Mouse (Mus musculus) spleen, adult 2 months (tissue): ENCODE data around the gene Kif2a. TPM values are rescaled to one million over a fixed set of nuclear protein-coding genes. Genes with fewer than 3 reads are reported as not detected.

Experiments used
- DNase-seq, 2 experiments: peaks; one replicate each; pipeline versions ENCODE4 v3.0.0 to v3.0.0-alpha.2; 2012 to 2021; ENCODE audit warnings: low spot score in 2 of 2, low read depth in 1 of 2
- H3K27ac ChIP-seq: fragments of 200-500 bp; 2 replicates; pipeline ENCODE4 v1.5.1; 2012; ENCODE audit warnings: low read length, inconsistent platforms; ENCODE audit not compliant: insufficient read depth
- H3K27me3 ChIP-seq: fragments of 200-500 bp; 2 replicates; pipeline ENCODE4 v1.6.1; 2012; ENCODE audit warnings: mild to moderate bottlenecking, moderate library complexity, low read length, inconsistent platforms; ENCODE audit not compliant: control insufficient read depth, insufficient read depth
- H3K36me3 ChIP-seq: fragments of 200-500 bp; 2 replicates; pipeline ENCODE4 v1.6.1; 2012; ENCODE audit warnings: mild to moderate bottlenecking, low read length, inconsistent platforms; ENCODE audit not compliant: control insufficient read depth, insufficient read depth
- H3K4me1 ChIP-seq: fragments of 200-500 bp; 2 replicates; pipeline ENCODE4 v1.6.1; 2011; ENCODE audit warnings: inconsistent platforms; ENCODE audit not compliant: control insufficient read depth, insufficient read depth, insufficient read length
- H3K4me3 ChIP-seq: fragments of 200-500 bp; 2 replicates; pipeline ENCODE4 v1.5.1; 2011; ENCODE audit warnings: mild to moderate bottlenecking, inconsistent platforms; ENCODE audit not compliant: insufficient read depth, insufficient read length; ENCODE audit errors: extremely low read depth
- CTCF ChIP-seq: fragments of 200-500 bp; IDR thresholded peaks from 2 replicates; pipeline ENCODE4 v1.5.1; 2011; ENCODE audit warnings: mild to moderate bottlenecking, inconsistent platforms; ENCODE audit not compliant: insufficient read depth, insufficient read length, insufficient replicate concordance; ENCODE audit errors: extremely low read depth
- POLR2A ChIP-seq: fragments of 200-500 bp; IDR thresholded peaks from 2 replicates; pipeline ENCODE4 v1.6.1; 2011; ENCODE audit warnings: low read depth, low read length, inconsistent platforms
- WGBS: fragments of 180-500 bp; shearing (Covaris S2); methylation state at CpG from one replicate; pipeline ENCODE4 v1.1.7; 2018; 5-methylcytosine and 5-hydroxymethylcytosine counted together
- polyA plus RNA-seq: library from polyadenylated mRNA; depleted of rRNA; stranded (reverse); fragments of >200 nt; gene quantifications from 2 replicates; pipeline ENCODE4 v1.2.3, GENCODE M21; 2012; rRNA removed

Gene Kif2a
- polyA plus RNA-seq, result 1.4 and 1.5 TPM in 2 replicates

DNA sequence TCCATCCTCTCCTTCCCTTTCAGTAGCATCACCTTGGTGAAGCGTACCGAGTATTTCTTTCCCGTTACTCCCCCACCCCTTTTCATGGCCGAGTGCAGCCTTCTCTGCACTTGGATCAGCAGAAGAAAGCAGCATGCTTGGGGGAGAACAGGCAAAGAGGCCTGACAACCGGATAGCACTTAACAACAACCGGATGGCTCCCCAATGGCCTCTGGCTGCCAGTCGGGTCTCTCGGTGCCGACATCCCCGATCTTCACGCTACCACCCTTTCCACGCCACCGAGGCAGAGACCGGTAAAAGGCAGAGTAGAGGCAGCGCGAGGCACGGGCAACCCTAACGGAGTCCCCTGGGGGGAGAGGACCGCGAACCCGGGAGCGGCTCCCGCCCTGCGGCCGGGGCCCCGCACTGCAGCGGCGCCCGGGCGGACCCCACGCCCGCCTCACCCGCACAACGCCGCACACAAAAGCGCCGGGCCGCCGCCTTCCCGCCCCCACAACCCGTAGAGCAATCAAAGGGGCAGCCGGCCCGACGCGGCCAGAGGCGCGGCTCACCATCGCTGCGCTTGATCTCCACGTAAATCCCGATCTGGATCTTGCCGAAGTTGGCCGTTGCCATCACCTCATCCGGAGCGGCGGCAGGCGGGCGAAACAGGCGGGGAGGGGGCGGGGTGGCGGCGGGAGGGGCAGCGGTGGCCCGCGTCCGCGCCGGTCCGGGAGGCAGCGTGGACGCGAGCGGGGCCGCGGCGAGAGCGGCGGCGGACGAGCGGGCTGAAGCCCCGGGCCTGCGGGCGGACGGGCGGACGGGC lies at the start of gene Kif2a:
TSS of gene Kif2a (minus strand) at position 666 of the 805 bp plus-strand sequence.
- 2% methylated on average over 80 of the region's 87 CpGs for WGBS
- DNase-seq, result peak in 1 of 2 experiments; percentile 39
- TF ChIP-seq POLR2A, result no peak
- TF ChIP-seq CTCF, result no peak

DNA sequence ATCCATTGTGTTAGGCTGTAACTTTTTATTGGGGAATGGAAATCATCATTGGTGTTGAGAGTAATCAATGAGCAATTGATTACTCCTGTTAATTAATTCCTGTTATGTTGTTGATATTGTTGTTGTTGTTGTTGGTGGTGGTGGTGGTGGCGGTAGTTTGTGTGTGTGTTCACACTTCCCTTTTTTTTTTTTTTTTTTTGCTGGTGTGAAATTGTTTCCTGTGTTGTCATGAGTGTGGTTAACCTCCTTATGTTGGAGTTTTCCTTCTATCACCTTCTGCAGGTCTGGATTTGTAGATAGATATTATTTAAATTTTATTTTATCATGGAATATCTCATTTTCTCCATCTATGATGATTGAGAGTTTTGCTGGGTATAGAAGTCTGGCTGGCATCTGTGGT lies 47.1 kb upstream of the Kif2a start:
- H3K36me3 ChIP-seq, result no peaks in the 10 kb centered on the region
- no peaks in the 10 kb centered on the region for H3K27me3 ChIP-seq
- H3K4me3 ChIP-seq, result no peak overlapping the region
- H3K27ac ChIP-seq, result no peak overlapping the region
- no peaks in the 10 kb centered on the region for H3K4me1 ChIP-seq
- DNase-seq, result no peak
- no peak for TF ChIP-seq CTCF
- no peak for TF ChIP-seq POLR2A
- 61% methylated on average over 1 of the region's 1 CpGs for WGBS

More for the DNA sequence above, at the start of gene Kif2a:
- peak within 1 kb of the TSS; percentile 84 for H3K27ac ChIP-seq
- H3K4me3 ChIP-seq, result peak within 1 kb of the TSS; percentile 90
- no peaks in the 10 kb centered on the region; the same call in 1 of the 2 replicates for H3K4me1 ChIP-seq
- H3K36me3 ChIP-seq, result no peaks in the 10 kb centered on the region
- no peaks in the 10 kb centered on the region for H3K27me3 ChIP-seq

DNA sequence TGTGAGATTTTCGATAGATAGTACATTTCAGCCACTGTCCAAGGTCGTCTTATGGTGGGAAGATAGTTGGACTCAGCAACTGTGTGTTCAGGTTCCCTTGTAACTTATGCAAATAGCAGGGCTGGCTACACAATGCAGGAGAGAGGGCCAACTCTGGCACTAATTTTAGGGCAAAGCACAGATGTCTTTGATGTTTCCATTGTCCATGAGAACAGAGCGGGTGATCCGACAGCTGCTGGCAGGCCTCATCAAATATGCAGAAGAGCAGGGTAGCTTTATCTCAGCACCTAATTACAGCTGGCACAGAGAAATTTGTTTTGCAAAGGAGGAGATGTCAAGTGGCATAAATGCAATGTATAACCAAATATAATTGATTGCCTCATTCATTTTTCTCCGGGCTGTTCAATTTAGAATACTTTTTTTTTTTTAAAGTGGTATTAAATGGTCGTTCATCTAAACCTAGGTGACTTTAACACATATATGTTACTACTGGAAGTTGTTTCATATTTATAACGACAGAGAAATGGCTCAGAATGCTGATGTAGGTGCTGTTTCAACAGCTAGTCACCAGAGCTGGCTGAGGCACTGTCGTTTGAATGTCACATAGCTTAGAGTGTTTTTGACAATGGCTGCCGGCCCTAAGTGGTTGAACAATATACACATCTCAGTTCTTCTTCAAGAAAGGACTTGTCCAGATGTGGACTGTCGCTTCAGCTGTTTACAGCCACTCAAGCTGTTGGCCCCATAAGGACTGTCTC lies 43.4 kb upstream of the Kif2a start:
- Histone ChIP-seq H3K27me3 (no peaks in the 10 kb centered on the region), H3K27ac (no peak overlapping the region), H3K4me1 (no peaks in the 10 kb centered on the region), H3K4me3 (no peak overlapping the region; the same call in 1 of the 2 replicates), H3K36me3 (no peaks in the 10 kb centered on the region)
- no peak for DNase-seq
- TF ChIP-seq CTCF (no peak), POLR2A (no peak)
- 91% methylated on average over 10 of the region's 10 CpGs for WGBS

DNA sequence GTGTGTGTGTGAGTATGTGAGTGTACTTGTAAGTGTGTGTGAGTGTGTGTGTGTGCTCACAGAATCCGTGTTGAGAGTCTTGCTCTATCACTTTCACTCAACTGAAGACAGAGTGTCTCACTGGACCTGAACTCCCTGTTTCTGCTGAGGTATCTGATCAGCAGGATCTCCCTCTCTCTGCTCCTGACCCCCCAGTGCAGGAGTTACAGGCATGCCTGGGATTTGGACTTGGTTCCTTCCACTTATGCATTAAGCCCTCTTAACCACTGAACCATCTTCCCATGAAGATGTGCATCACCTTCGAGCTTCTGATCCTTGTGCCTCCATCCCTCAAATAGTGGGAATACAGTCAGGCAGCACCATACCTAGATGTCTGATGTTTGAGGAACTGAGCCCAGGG lies 42.3 kb upstream of the Kif2a start:
- no peak overlapping the region for H3K4me3 ChIP-seq
- H3K27me3 ChIP-seq, result no peaks in the 10 kb centered on the region
- TF ChIP-seq CTCF (no peak), POLR2A (no peak)
- H3K4me1 ChIP-seq, result no peaks in the 10 kb centered on the region
- no peak for DNase-seq
- no peaks in the 10 kb centered on the region for H3K36me3 ChIP-seq
- peak overlapping the region; percentile 15; the same call in 1 of the 2 replicates for H3K27ac ChIP-seq
- WGBS, result 76% methylated on average over 2 of the region's 2 CpGs

DNA sequence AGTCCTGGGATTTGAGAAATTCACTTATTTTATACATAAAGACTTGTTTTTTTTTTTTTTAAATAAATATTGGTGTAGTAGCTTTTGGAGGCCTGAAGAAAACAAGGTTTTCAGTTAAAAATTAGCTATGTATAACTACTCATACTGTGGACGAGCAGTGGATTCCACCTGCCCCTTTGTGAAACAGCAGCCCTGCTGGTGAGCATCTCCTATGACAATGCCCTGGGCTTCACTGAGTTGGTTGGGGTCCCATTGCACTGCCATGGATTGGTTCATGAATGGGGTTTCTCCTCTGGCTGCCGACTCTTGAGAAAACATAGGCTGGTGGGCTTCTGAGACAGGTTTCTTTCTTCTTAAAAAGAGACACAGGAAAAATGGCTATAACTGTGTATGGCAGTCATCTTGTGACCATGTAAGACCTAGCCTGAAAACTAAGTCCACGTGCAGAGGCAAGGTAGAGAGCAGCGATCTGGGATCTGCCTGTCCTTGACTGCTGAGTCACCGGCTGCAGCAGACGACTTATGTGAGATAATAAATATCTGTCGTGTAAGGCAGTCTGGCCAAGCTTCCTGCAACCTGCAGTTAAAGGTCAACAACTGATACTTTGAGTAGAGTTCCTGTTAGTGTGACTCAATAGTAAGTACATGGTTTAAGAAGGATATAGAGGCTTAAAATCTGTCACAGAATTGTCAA lies 41.3 kb upstream of the Kif2a start:
- H3K4me1 ChIP-seq, result peaks cover 3% of the 10 kb centered on the region; the same call in 1 of the 2 replicates
- H3K4me3 ChIP-seq, result no peak overlapping the region
- no peak overlapping the region for H3K27ac ChIP-seq
- no peak for DNase-seq
- no peaks in the 10 kb centered on the region for H3K27me3 ChIP-seq
- TF ChIP-seq CTCF (no peak), POLR2A (no peak)
- no peaks in the 10 kb centered on the region for H3K36me3 ChIP-seq
- WGBS, result 37% methylated on average over 7 of the region's 7 CpGs

DNA sequence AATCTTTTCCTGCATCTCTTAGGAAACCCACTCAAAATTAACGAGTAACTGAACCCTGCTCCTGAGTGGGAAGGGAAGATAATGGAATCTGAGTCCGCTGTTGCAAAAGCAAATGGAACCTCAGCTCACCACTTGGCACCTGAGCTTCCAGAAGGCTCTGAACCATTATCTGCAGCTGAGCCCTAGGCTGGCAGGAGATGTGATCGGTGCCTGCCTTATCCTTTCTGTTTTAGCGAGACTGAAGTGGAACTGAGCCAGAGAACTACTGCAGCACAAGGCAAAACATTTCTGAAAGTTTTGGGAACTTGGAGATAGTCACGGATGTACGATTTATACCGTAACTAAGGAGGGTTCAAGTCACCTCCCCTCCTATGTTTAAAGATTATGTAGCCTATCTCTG lies 38.2 kb upstream of the Kif2a start:
- 82% methylated on average over 7 of the region's 7 CpGs for WGBS
- no peak overlapping the region for H3K4me3 ChIP-seq
- TF ChIP-seq POLR2A (no peak), CTCF (no peak)
- H3K36me3 ChIP-seq, result no peaks in the 10 kb centered on the region
- no peaks in the 10 kb centered on the region for H3K27me3 ChIP-seq
- no peak for DNase-seq
- no peak overlapping the region for H3K27ac ChIP-seq
- peaks cover 3% of the 10 kb centered on the region; the same call in 1 of the 2 replicates for H3K4me1 ChIP-seq

DNA sequence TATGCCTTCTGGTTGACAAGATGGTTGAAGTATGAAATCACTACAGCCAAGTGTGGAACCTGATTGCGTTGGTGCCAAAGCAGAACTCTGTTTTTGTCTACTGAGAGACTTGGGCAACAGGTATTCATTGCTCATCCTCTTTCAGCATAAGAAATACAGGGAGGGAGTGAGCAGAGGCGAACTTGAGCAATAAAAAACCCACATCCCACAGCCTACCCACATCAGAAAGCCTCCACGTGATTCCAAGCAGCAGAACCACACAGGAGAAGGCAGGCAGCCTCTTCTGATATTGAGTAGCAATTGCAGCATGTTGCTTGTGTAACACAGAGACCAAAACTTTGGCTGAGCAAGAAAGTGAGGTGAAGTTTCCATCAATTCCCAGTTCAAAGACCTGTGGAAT lies 37.5 kb upstream of the Kif2a start:
- peaks cover 3% of the 10 kb centered on the region; the same call in 1 of the 2 replicates for H3K4me1 ChIP-seq
- peak; percentile 16 to 69 for DNase-seq
- no peak for TF ChIP-seq POLR2A
- no peak for TF ChIP-seq CTCF
- no peak overlapping the region for H3K27ac ChIP-seq
- 38% methylated on average over 3 of the region's 3 CpGs for WGBS
- no peaks in the 10 kb centered on the region for H3K36me3 ChIP-seq
- H3K27me3 ChIP-seq, result no peaks in the 10 kb centered on the region
- H3K4me3 ChIP-seq, result no peak overlapping the region
